Mouse (Mus musculus) MEL (cell line): Measurements from ENCODE around the gene Rps3. TPM values are rescaled to one million over a fixed set of nuclear protein-coding genes. Genes with fewer than 3 reads are reported as not detected.

ENCODE experiments used
- DNase-seq: peaks from one replicate; pipeline ENCODE4 v3.0.0; 2011; ENCODE audit warnings: low read depth, low spot score
- H3K27ac ChIP-seq: 2 replicates; pipeline ENCODE4 v1.5.1; 2012; ENCODE audit warnings: low read depth, mild to moderate bottlenecking, control low read depth, low read length, moderate library complexity; ENCODE audit not compliant: control insufficient read depth
- H3K27me3 ChIP-seq, 2 experiments: fragments of 150-350 bp in 1 of 2; sonication (generic) in 1 of 2; 2 replicates each; pipeline ENCODE4 v1.6.1; 2012; ENCODE audit warnings: low read length in 2 of 2, mild to moderate bottlenecking in 2 of 2, improper control_type of control experiment in 1 of 2, moderate library complexity in 1 of 2; ENCODE audit not compliant: insufficient read depth in 2 of 2, control insufficient read depth in 1 of 2
- H3K36me3 ChIP-seq, 2 experiments: 2 replicates each; pipeline ENCODE4 v1.6.1; 2012 to 2014; ENCODE audit warnings: low read length in 2 of 2, improper control_type of control experiment in 1 of 2, inconsistent platforms in 1 of 2, mild to moderate bottlenecking in 1 of 2; ENCODE audit not compliant: insufficient read depth in 2 of 2, control insufficient read depth in 1 of 2
- H3K4me1 ChIP-seq, 2 experiments: fragments of 150-350 bp in 1 of 2; sonication (generic) in 1 of 2; 2 replicates each; pipeline ENCODE4 v1.6.1; 2012; ENCODE audit warnings: low read length in 2 of 2, improper control_type of control experiment in 1 of 2, mild to moderate bottlenecking in 1 of 2; ENCODE audit not compliant: insufficient read depth in 2 of 2, control insufficient read depth in 1 of 2
- H3K4me3 ChIP-seq, 2 experiments: fragments of 150-350 bp in 1 of 2; sonication (generic) in 1 of 2; 2 replicates each; pipeline ENCODE4 v1.5.1; 2012; ENCODE audit warnings: low read depth in 2 of 2, low read length in 2 of 2, mild to moderate bottlenecking in 2 of 2, moderate library complexity in 2 of 2, control low read depth in 1 of 2, improper control_type of control experiment in 1 of 2; ENCODE audit not compliant: control insufficient read depth in 1 of 2, insufficient read depth in 1 of 2
- H3K79me2 ChIP-seq: 2 replicates; pipeline ENCODE4 v1.6.1; 2012; ENCODE audit warnings: mild to moderate bottlenecking, low read length, moderate library complexity; ENCODE audit not compliant: control insufficient read depth, poor library complexity, insufficient read depth
- H3K9ac ChIP-seq: 2 replicates; pipeline ENCODE4 v1.6.1; 2012; ENCODE audit warnings: low read depth, mild to moderate bottlenecking, control low read depth, low read length, moderate library complexity; ENCODE audit not compliant: control insufficient read depth, poor library complexity, severe bottlenecking
- H3K9me3 ChIP-seq: fragments of 150-350 bp; sonication (generic); replicated peaks from 2 replicates; pipeline ENCODE4 v1.6.1; 2012; ENCODE audit warnings: mild to moderate bottlenecking, low read length, improper control_type of control experiment, moderate library complexity; ENCODE audit not compliant: insufficient read depth
- BHLHE40 ChIP-seq: IDR thresholded peaks from 2 replicates; pipeline ENCODE4 v1.6.1; 2012; ENCODE audit warnings: low read depth, mild to moderate bottlenecking, inconsistent platforms, low read length, improper control_type of control experiment, borderline replicate concordance
- CHD2 ChIP-seq: IDR thresholded peaks from 2 replicates; pipeline ENCODE4 v1.6.1; 2011; ENCODE audit warnings: low read length, improper control_type of control experiment
- E2F4 ChIP-seq: IDR thresholded peaks from 2 replicates; pipeline ENCODE4 v1.6.1; 2011; ENCODE audit warnings: low read depth, low read length, improper control_type of control experiment, borderline replicate concordance
- ELF1 ChIP-seq: IDR thresholded peaks from 2 replicates; pipeline ENCODE4 v1.6.1; 2014; ENCODE audit warnings: low read depth, mild to moderate bottlenecking, inconsistent platforms, low read length, improper control_type of control experiment, moderate library complexity
- EP300 ChIP-seq, 2 experiments: IDR thresholded peaks; 2 replicates each; pipeline ENCODE4 v1.6.1; 2011; ENCODE audit warnings: improper control_type of control experiment in 2 of 2, low read length in 2 of 2, low read depth in 1 of 2, mild to moderate bottlenecking in 1 of 2
- GATA1 ChIP-seq: IDR thresholded peaks from 2 replicates; pipeline ENCODE4 v1.6.1; 2011; ENCODE audit warnings: low read depth, low read length, improper control_type of control experiment
- MAFK ChIP-seq: IDR thresholded peaks from 2 replicates; pipeline ENCODE4 v1.6.1; 2011; ENCODE audit warnings: low read depth, mild to moderate bottlenecking, low read length, improper control_type of control experiment, borderline replicate concordance
- MXI1 ChIP-seq: IDR thresholded peaks from 2 replicates; pipeline ENCODE4 v1.6.1; 2011; ENCODE audit warnings: mild to moderate bottlenecking, low read depth, low read length, improper control_type of control experiment
- MYC ChIP-seq: IDR thresholded peaks from 2 replicates; pipeline ENCODE4 v1.6.1; 2011; ENCODE audit warnings: low read depth, mild to moderate bottlenecking, low read length, improper control_type of control experiment, moderate library complexity
- NELFE ChIP-seq: IDR thresholded peaks from 2 replicates; pipeline ENCODE4 v1.6.1; 2011; ENCODE audit warnings: low read depth, low read length, improper control_type of control experiment
- POLR2A ChIP-seq, 2 experiments: IDR thresholded peaks; 2 replicates each; pipeline ENCODE4 v1.6.1; 2011 to 2012; ENCODE audit warnings: low read length in 2 of 2, mild to moderate bottlenecking in 2 of 2, control low read depth in 1 of 2, improper control_type of control experiment in 1 of 2, low read depth in 1 of 2, moderate library complexity in 1 of 2; ENCODE audit not compliant: control insufficient read depth in 1 of 2, insufficient read depth in 1 of 2, poor library complexity in 1 of 2
- POLR2AphosphoS5 ChIP-seq: IDR thresholded peaks from 2 replicates; pipeline ENCODE4 v1.6.1; 2012; ENCODE audit warnings: low read depth, borderline replicate concordance, mild to moderate bottlenecking, inconsistent platforms, low read length, moderate library complexity, mixed read lengths
- RAD21 ChIP-seq: IDR thresholded peaks from 2 replicates; pipeline ENCODE4 v1.6.1; 2011; ENCODE audit warnings: mild to moderate bottlenecking, low read depth, low read length, improper control_type of control experiment
- TBP ChIP-seq: IDR thresholded peaks from 2 replicates; pipeline ENCODE4 v1.8.0; 2011; ENCODE audit warnings: low read depth, low read length, improper control_type of control experiment
- UBTF ChIP-seq: IDR thresholded peaks from 2 replicates; pipeline ENCODE4 v1.6.1; 2012; ENCODE audit warnings: low read depth, mild to moderate bottlenecking, inconsistent platforms, low read length, improper control_type of control experiment, moderate library complexity, borderline replicate concordance; ENCODE audit not compliant: insufficient read depth
- USF1 ChIP-seq: IDR thresholded peaks from 2 replicates; pipeline ENCODE4 v1.6.1; 2014; ENCODE audit warnings: low read depth, mild to moderate bottlenecking, inconsistent platforms, low read length, improper control_type of control experiment, moderate library complexity
- USF2 ChIP-seq, 2 experiments: IDR thresholded peaks; 2 replicates each; pipeline ENCODE4 v1.6.1; 2011 to 2012; ENCODE audit warnings: improper control_type of control experiment in 2 of 2, low read length in 2 of 2, borderline replicate concordance in 1 of 2, inconsistent platforms in 1 of 2, low read depth in 1 of 2, mild to moderate bottlenecking in 1 of 2; ENCODE audit not compliant: insufficient read depth in 1 of 2
- polyA plus RNA-seq, 2 experiments: library from polyadenylated mRNA; stranded (reverse) in 1 of 2; unstranded in 1 of 2; fragments of >175 nt in 1 of 2; fragments of >200 nt in 1 of 2; gene quantifications; 2 replicates each; pipeline versions ENCODE4 v1.2.1 to v1.2.4; 2012; ENCODE audit warnings: low replicate concordance in 2 of 2, low read depth in 1 of 2; ENCODE audit not compliant: insufficient read length in 2 of 2, insufficient read depth in 1 of 2, missing spikeins in 1 of 2
- total RNA-seq: library from RNA; depleted of rRNA; stranded (reverse); fragments of 300-350 nt; gene quantifications from 2 replicates; pipeline ENCODE4 v1.2.3, GENCODE M21; 2012

Gene Rps3
- total and polyA plus RNA-seq, 3 experiments, result 157 to 2,287 (median 1,899) TPM

GRCm38 (mm10) chr7:99474836-99475561 lies 8.5 kb downstream of the Rps3 start (continued):
- no peak; the same call in 1 of the 2 replicates for TF ChIP-seq NELFE
- no peak for TF ChIP-seq ELF1
- peak; percentile 86 for TF ChIP-seq TBP

DNA sequence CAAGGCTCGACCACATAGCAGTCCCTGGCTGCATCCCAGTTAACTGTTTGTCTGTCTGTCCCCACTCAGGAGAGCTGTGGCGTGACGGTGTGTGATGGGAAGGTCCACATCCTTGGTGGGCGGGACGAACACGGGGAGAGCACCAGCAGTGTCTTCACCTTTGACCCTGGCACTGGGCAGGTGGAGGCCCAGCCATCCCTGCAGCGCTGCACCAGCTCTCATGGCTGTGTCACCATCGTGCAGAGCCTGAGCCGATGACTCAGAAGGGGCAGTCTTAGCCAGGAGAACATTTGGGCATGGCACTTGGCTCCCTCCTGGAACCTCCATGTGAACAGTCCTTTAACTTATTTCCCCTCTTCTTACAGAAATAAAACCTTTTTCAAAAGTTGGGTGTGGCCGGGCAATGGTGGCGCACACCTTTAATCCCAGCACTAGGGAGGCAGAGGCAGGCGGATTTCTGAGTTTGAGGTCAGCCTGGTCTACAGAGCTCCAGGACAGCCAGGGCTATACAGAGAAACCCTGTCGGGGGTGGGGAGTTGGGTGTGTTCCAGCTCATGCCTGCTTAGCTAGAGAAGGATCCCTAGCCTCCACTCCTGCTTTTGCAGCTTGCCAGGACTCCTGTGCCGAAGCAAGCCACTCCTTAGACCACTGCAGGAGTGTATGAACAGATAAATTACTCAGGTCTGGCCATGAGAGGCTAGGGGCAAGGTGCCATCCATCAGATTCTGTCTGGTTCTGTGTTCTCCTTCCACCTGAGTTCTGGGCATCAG lies 9.7 kb downstream of the Rps3 start:
- Histone ChIP-seq H3K27me3 (no peaks in the 10 kb centered on the region), H3K4me1 (peaks cover 5 to 17% of the 10 kb centered on the region in 2 experiments), H3K9ac (no peak overlapping the region), H3K79me2 (no peaks in the 10 kb centered on the region), H3K4me3 (no peak overlapping the region), H3K27ac (no peak overlapping the region), H3K36me3 (peaks cover 0 to 19% of the 10 kb centered on the region in 2 experiments; a peak in 2 of 4 replicates), H3K9me3 (no peaks in the 10 kb centered on the region)
- DNase-seq, result peak; percentile 38
- TF ChIP-seq UBTF (no peak), MXI1 (no peak), TBP (no peak), USF1 (no peak), MYC (no peak), POLR2A (IDR thresholded peaks at IDR 0.05; ENCODE audit: control insufficient read depth in 1 of 2, insufficient read depth in 1 of 2, low read depth in 1 of 2, low read length in 2 of 2, poor library complexity in 1 of 2) (no peak), POLR2AphosphoS5 (no peak), E2F4 (no peak), GATA1 (no peak), EP300 (IDR thresholded peaks at IDR 0.05; ENCODE audit: low read depth in 1 of 2, low read length in 2 of 2) (no peak), USF2 (IDR thresholded peaks at IDR 0.05; ENCODE audit: borderline replicate concordance in 1 of 2, insufficient read depth in 1 of 2, low read depth in 1 of 2, low read length in 2 of 2) (no peak), RAD21 (no peak), ELF1 (no peak), MAFK (no peak), BHLHE40 (no peak), NELFE (no peak), CHD2 (no peak)
